Mouse (Mus musculus): ENCODE data around the gene Yme1l1.

The Yme1l1 gene

DNA sequence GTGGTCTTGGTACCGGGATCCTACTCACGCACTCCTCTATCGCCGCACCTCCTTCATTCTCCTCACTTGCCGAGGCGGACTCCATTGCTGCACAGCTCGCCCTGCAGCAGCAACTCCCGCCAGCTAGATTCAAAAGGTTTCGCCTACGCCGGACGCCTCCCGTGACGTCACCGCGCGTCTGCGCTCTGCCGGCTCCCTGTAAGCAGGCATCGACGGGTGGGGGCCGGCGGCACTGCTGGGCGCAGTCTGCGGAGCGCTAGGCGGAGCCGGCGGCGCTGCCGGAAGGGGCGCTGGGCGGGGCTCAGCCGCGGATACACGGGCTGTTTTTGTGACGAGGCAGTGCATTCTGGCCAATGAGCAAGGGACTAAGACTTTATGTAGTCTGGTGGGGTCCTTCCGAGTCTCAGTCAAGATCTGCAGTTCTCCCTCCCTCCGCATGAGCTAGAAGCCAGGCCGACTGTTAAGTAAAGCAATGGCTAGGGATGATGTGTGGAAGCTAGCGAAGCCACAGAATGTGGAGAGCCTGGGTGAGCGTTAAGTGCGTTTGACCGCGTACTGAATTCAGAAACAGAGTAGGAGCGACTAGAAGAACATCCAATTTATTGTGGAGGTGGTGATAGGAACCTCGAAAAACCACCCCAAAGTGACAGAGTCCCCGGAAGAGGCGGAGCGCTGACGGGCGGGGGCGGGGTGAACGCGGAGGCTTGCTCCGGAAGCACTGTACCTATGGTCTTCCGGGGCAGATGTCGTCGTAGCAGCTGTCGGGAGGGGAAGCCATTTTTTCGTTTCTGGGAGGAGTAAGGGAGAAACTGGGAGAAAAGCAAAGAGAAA is at the start of gene Yme1l1, which contains the start of gene Mastl:
Gene Yme1l1 (plus strand): TSS at position 593 of the 831 bp plus-strand sequence.
Gene Mastl (minus strand): TSS at position 248 of the 831 bp plus-strand sequence.
- DNase-seq (ENCODE audit: low read depth, low spot score), result peak; percentile 96

DNA sequence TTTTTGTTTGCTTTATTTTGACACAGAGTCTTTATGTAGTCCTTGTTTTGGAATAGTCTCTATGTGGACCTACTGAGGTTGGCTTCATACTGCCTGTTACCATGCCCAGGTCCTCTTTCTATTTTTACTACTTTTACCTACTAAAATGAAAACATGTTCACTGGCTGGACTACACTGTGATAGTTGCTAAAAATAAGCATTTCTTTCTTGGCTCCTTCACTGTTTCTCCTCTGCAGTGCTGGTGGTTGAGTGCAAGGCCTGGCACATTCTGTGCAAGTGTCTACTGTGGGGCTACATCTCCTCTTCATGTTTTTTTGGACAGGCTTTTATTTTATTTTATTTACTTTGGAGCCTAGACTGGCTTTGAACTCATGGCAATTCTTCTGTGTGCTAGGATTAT is 36.6 kb upstream of the Yme1l1 start:
- DNase-seq (ENCODE audit: low read depth, low spot score), result no peak

DNA sequence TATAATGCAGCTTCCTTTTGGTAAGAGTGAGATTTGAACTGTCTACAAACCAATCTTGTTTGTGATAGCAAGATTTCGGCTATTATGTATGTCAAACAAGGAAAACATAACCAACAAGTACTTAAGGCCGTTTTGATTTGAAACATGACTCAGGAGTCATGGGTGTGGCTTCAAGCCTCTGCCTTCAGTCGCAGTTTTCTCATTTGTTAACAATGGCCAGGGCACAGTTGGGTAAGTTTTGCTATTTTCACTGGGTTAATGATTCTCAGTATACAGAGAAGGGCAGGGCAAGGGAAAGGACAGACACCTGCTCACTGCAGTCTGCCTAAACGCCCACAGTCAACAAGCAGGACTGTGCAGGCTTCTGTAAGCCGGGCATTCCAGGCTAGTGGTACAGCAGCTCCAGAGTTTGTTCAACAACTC is 959 bp upstream of the Yme1l1 start:
- DNase-seq (ENCODE audit: low read depth, low spot score), result peak; percentile 67

DNA sequence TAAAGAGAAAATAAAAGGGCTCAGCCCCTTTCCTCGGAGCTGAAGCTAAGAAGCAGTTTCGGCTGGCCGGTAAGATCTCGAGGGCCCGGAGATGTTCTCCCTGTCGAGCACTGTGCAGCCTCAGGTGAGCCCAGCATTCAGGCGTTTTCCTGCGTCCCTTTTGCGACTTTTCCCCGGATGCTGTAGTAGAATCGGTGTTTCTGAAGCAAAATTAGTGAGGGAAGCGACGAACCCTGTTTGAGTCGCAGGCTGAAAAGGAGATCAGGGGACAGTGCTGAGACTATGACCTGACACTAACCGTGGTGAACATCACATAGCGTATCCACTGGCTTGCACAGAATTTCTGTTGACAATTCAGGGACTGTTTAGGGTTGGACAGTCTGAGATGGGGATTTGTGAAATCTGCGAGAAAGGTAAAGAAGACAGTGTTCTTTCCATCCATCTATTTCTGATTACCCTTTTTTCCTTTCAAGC is 476 bp downstream of the Yme1l1 start:
- no peak for DNase-seq (ENCODE audit: low read depth, low spot score)

DNA sequence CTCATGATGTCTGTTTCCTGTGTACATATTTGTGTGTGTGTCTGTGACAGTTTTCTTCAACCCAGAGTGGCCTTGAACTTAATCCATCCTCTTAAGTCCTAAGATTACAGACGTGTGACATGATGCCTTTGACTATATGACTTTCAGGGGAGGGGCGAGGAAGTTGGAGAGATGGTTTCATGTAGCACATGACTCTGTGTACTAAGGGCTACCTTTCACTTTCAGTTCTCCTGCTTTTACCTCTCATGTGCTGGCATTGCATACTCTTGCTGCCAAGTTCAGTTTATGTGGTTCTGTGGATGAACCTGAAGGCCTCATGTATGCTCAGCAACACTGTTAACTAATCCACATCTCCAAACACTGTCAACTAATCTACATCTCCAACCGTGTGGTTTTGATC is 16.1 kb downstream of the Yme1l1 start:
- DNase-seq (ENCODE audit: low read depth, low spot score), result no peak

DNA sequence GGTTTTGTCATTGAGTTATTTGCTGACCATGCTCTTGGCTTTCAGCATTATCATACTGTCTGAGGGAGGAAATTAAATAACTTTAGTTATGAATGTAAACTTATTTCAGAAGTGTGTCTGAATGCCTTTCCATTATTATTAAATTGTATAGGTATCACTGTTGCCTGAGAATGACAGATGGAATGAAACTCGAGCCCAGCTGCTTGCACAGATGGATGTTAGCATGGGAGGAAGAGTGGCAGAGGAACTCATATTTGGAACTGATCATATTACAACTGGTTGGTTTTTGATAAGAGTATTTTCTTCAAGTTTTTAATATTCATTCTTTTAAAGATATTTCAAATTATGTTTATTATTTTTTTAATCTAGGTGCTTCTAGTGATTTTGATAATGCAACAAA is 38.2 kb downstream of the Yme1l1 start:
- no peak for DNase-seq (ENCODE audit: low read depth, low spot score)

DNA sequence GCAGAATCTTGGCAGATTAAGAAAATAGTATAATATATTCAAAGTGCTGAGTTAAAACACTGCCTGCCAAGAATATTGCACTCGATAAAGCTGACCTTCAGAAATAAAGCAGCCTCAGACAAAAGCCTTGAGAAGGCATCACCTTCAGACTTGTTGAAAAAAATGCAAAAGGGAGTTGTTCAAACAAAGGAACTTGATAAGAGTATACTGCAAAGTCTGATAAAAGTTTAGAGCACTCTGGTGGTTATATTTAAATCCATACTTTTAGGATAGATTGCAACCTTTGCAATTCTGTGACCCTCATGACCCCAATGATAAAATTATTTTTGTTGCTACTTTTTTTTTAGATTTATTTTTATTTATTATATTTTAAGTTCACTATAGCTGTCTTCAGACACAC is 44.9 kb downstream of the Yme1l1 start:
- no peak for DNase-seq (ENCODE audit: low read depth, low spot score)

DNA sequence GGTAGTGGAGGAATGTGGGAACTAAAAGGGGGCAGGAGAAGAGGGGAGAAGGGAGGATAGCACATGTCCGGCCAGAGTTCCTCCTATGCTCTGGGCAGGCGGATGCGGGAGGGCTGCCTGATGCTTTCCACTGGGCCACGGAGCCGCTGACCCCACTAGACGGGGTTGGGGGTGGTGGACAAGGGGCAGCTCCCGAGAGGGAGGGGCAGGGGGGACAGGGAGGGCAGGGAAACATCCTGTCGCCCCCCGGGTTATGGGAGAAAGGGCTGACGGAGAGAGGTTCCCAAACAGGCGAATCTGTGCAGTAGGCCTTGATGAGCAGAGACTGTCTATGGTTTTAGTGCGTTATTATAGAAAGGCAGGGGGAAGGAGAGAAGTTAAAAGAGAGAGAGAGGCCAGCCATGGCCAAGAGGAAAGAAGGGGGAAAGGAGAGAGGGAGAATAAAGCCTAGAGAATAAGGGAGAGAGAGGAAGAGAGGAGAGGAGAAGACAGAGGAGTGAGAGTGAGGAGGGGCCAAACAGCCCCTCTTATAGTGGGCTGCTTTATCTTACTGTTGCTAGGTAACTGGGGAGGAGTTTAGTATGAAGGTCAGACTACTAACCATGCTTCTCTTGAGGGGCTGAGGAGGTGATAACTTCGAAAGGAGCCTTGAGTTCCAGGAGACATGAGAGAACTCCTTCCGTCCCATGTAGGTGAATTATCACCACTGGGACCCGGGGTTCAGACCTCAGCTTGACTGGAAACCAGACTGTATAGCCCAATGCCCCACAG is 46.9 kb downstream of the Yme1l1 start:
- no peak for DNase-seq (ENCODE audit: low read depth, low spot score)

DNA sequence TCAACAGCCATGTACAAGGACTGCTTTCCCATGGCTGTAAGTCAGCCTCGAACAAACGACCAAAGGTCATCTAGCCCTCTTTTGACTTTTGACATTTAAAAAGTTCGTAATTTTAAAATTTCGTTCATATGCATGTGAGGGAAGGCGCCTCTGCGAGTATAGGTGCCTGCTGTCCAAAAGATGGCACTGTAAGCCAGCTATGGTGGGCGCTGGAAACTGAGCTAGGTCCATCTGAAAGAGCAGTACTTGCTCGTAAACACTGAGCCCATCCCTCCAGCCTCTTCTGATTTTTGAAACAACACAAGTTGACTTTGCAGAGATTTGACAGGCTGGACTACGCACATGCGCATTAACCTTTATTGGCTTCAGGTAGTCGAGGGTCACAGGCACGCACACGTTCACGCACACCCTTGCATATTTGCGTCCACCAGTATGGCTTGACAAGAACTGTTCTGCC is 50.9 kb downstream of the Yme1l1 start, which contains the start of gene 4931423N10Rik:
Gene 4931423N10Rik (plus strand): TSS at position 407 of the 457 bp plus-strand sequence.
- DNase-seq (ENCODE audit: low read depth, low spot score), result peak; percentile 17

DNA sequence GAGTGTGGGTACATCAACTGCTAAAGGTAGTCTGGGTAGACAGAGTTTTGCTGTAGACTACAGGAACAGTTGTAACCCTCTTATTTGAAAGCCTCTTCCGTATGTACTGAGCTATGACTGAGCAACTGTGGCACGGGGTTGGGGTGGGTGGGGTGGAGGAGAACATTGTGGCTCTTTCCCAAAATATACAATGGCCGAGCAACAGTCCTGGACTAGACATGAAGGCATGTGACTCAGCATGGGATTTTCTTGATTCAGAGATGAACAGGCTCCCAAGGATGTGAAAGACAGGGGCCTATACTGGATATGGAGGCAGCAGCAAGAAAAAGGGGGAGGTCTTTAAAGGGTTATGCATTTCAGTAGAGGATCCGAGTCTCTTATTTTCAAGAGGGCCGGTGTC is 57.5 kb downstream of the Yme1l1 start:
- DNase-seq (ENCODE audit: low read depth, low spot score), result peak; percentile 54

DNA sequence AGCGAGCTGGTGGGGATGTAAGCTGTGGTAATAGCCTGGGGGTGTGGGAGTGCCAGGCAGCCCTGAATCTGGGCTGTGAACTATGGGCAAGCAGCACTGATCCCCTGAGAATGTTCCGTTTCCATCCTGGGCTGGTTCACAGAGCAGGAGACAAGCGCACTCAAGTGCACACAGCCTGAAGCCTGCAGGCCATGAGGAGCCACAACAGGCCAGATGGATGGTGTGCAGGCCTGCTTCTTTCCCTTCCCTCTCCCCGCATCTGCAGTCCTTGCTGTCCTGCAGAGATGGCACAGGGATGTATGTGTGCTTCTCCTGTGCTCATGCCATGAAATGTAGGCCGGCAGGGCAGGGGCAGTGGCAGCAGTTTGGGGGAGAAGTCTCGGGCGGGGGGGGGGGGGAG is 69.0 kb downstream of the Yme1l1 start:
- DNase-seq (ENCODE audit: low read depth, low spot score), result no peak

DNA sequence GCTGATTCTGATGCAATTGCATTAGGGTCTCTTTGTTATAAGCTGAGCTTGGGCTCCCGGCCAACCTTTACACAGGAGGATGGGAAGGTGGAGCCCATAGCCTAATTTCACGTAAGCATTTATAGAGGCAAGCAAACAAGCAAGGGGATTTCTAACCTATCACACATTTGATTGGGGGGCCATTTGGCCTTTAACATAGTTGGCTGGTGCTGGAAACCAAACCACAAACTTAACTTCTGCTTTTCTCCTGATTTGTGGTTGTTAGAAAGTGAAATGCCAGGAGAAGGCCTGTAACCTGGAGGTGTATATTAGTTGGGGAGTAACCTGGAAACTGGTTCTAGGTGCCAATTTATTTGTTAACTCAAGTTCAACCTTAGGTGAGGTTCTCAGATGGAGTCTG is 72.3 kb downstream of the Yme1l1 start:
- DNase-seq (ENCODE audit: low read depth, low spot score), result no peak

DNA sequence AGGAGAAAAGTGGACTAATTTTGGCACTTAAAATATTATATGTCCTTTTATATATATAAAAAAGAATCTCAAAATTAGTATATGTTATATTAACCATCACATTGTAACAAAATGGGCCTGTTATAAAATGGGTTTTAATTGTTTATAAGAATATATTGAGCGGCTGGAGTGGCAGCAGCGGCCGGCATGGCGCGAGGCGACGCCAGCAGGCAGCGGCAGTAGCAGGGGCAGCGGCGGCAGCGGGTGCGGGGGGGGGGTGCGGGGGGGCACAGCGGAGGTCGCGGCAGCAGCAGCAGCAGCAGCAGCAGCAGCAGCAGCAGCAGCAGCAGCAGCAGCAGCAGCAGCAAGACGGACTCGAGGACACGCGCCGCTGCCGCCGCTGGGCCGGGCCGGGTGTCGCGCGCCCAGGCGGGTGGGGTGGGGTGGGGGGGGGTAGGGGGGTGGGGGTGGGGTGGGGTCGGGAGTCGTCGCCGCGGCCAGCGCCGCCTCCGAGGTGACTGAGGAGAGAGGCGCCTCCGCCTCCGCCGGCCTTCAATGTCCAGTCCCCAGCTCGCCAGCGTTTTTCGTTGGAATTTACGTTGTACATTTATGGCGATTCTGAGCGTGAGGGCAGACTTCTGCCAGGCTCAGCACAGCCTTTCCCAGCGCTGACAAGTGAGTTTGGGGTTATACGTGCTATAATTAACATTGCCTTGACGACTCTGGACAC is 78.0 kb downstream of the Yme1l1 start:
- DNase-seq (ENCODE audit: low read depth, low spot score), result no peak
